Mouse (Mus musculus) inflammation-experienced regulatory T-cells, adult 16 weeks (primary cell): ENCODE results near the gene Gm13304. TPM values are rescaled to one million over a fixed set of nuclear protein-coding genes. Genes with fewer than 3 reads are reported as not detected.

Experiments
- polyA plus RNA-seq: library from polyadenylated mRNA; unstranded; fragments of 100-300 nt; shearing (Covaris generic); gene quantifications from one replicate; pipeline ENCODE4 v1.2.1, GENCODE M21; 2017

Gm13304 gene
- not detected for polyA plus RNA-seq

DNA sequence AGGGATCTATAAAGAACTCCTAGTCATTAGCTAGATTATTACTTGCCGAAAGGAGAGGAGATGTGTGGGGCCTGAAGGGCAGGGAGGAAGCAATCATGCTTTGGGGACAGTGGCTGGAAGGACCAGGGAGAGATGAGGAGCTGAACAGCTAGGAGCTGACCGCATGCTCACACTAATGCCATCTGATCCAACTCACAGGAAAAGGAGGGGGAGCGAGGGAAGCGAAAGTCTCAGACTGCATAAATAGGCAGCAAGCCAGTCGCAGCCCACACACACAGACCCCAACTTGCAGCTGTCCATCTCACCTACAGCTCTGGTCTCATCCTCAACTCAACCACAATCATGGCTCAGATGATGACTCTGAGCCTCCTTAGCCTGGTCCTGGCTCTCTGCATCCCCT lies at the start of gene Gm13304:
TSS of gene Gm13304 (plus strand) at position 301 of the 400 bp plus-strand sequence.

DNA sequence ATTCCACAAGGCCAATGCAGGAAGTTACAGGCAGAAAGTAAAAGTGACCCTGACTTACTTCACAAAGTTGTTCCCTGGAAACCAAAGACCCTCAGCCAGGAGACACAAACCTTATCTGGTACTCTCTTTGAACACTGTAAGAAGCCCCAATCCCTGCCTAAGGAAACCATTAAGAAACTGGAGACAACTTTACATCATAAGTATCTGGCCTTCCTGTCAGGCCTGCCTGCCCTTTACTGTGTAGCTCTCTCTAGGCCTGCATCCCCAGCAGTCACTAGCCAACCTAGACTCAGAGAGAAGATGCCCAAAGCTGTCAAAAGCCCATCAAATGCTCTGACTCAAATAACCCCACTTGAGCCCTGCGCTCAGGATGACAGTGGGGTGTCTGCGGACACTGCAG lies 23.7 kb upstream of the Gm13304 start, which contains the start of gene Gm3893:
TSS of gene Gm3893 (plus strand) at position 301 of the 400 bp plus-strand sequence.

DNA sequence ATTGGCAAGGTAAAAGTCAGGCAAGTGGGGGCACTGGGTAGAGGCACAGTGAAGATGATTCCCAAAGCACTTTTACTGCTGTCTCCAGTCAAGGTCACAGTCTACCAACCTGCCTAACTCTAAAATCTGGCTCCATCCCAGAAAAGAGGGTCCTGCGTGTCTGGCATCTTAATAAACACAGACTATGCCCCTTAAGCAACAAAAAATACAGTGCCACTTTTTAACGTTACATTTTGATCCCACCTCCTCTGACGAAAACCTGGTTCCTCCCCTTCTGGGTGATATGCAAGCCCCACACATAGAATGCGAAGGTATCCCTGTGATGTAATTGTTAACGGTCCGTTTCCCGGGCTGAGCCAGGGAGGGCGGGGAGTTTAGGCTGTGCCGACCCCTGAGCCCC lies 38.5 kb downstream of the Gm13304 start, which contains the start of gene Gm13306:
TSS of gene Gm13306 (plus strand) at position 301 of the 400 bp plus-strand sequence.

Other genes with a start within 250 kb of the Gm13304 start
- not detected for gene Gm21541, start 211.2 kb upstream of the Gm13304 start, polyA plus RNA-seq
- 2.4 TPM for gene Gm20878, start 173.2 kb upstream of the Gm13304 start, polyA plus RNA-seq
- gene Fam205a4, start 148.8 kb upstream of the Gm13304 start, polyA plus RNA-seq: 0.10 TPM
- not detected for gene Gm21093, start 80.1 kb upstream of the Gm13304 start, polyA plus RNA-seq
- not detected for gene Gm3893, start 23.6 kb upstream of the Gm13304 start, polyA plus RNA-seq
- not detected for gene Gm13306, start 38.6 kb downstream of the Gm13304 start, polyA plus RNA-seq
- gene Gm13305, start 53.8 kb downstream of the Gm13304 start, polyA plus RNA-seq: not detected
- gene Gm10600, start 125.8 kb downstream of the Gm13304 start, polyA plus RNA-seq: not detected
- gene Ccl21b, start 140.9 kb downstream of the Gm13304 start, polyA plus RNA-seq: not detected
- not detected for gene Gm21953, start 179.4 kb downstream of the Gm13304 start, polyA plus RNA-seq
- gene Fam205a3, start 203.5 kb downstream of the Gm13304 start, polyA plus RNA-seq: not detected